Mouse (Mus musculus) embryonic fibroblast, embryonic 13.5 days (primary cell): ENCODE data around the gene Dnajc1. TPM values are rescaled to one million over a fixed set of nuclear protein-coding genes. Genes with fewer than 3 reads are reported as not detected.

Experiments used
- H3K27ac ChIP-seq: 2 replicates; pipeline ENCODE4 v1.5.1; 2012; ENCODE audit warnings: low read length, control low read depth, inconsistent platforms; ENCODE audit not compliant: insufficient read depth
- H3K4me1 ChIP-seq: 2 replicates; pipeline ENCODE4 v1.6.1; 2011; ENCODE audit warnings: low read length; ENCODE audit not compliant: control insufficient read depth, insufficient read depth
- H3K4me3 ChIP-seq: 2 replicates; pipeline ENCODE4 v1.5.1; 2011; ENCODE audit warnings: mild to moderate bottlenecking, control low read depth, low read length; ENCODE audit not compliant: insufficient read depth
- CTCF ChIP-seq: IDR thresholded peaks from 2 replicates; pipeline ENCODE4 v1.5.1; 2011; ENCODE audit warnings: mild to moderate bottlenecking, control low read depth, low read length, moderate library complexity, borderline replicate concordance; ENCODE audit not compliant: insufficient read depth
- POLR2A ChIP-seq: IDR thresholded peaks from 2 replicates; pipeline ENCODE4 v1.6.1; 2011; ENCODE audit warnings: low read depth, mild to moderate bottlenecking, control low read depth, low read length, moderate library complexity
- polyA plus RNA-seq: library from polyadenylated mRNA; stranded (reverse); fragments of >200 nt; gene quantifications from 2 replicates; pipeline ENCODE4 v1.2.4, GENCODE M21; 2011; ENCODE audit warnings: low read depth; ENCODE audit not compliant: missing spikeins, insufficient read length

Gene Dnajc1
- polyA plus RNA-seq, 1 experiment = 44.4 TPM

- TF ChIP-seq CTCF = no peak
- TF ChIP-seq POLR2A = no peak
- Histone ChIP-seq H3K27ac (no peak overlapping the region), H3K4me1 (no peaks in the 10 kb centered on the region), H3K4me3 (no peak overlapping the region)
Measured at GRCm38 (mm10) chr2:18310261-18311104, 82.1 kb downstream of the Dnajc1 start.

GRCm38 (mm10) chr2:18307440-18308305, 85.0 kb downstream of the Dnajc1 start:
- H3K4me1 ChIP-seq = no peaks in the 10 kb centered on the region
- H3K4me3 ChIP-seq = no peak overlapping the region
- no peak overlapping the region for H3K27ac ChIP-seq
- TF ChIP-seq CTCF (no peak), POLR2A (no peak)

- Histone ChIP-seq H3K4me3 (no peak overlapping the region), H3K4me1 (no peaks in the 10 kb centered on the region), H3K27ac (no peak overlapping the region)
- TF ChIP-seq POLR2A (no peak), CTCF (no peak)
Measured at GRCm38 (mm10) chr2:18300949-18301348, 91.7 kb downstream of the Dnajc1 start.

- TF ChIP-seq CTCF (no peak), POLR2A (no peak)
- H3K4me1 ChIP-seq = no peaks in the 10 kb centered on the region
- H3K4me3 ChIP-seq = no peak overlapping the region
- H3K27ac ChIP-seq = no peak overlapping the region
Measured at GRCm38 (mm10) chr2:18285175-18285574, 107.5 kb downstream of the Dnajc1 start.

GRCm38 (mm10) chr2:18265736-18266135, 126.9 kb downstream of the Dnajc1 start:
- TF ChIP-seq CTCF = no peak
- no peak for TF ChIP-seq POLR2A

GRCm38 (mm10) chr2:18264579-18264978, 128.1 kb downstream of the Dnajc1 start:
- Histone ChIP-seq H3K27ac (no peak overlapping the region), H3K4me3 (no peak overlapping the region), H3K4me1 (no peaks in the 10 kb centered on the region)
- TF ChIP-seq CTCF (no peak), POLR2A (no peak)

More at GRCm38 (mm10) chr2:18265736-18266135, 126.9 kb downstream of the Dnajc1 start:
- no peak overlapping the region for H3K27ac ChIP-seq
- H3K4me1 ChIP-seq = no peaks in the 10 kb centered on the region
- no peak overlapping the region for H3K4me3 ChIP-seq

GRCm38 (mm10) chr2:18262298-18262697, 130.3 kb downstream of the Dnajc1 start:
- no peak overlapping the region for H3K27ac ChIP-seq
- H3K4me1 ChIP-seq = no peaks in the 10 kb centered on the region
- no peak overlapping the region for H3K4me3 ChIP-seq
- no peak for TF ChIP-seq POLR2A
- no peak for TF ChIP-seq CTCF

GRCm38 (mm10) chr2:18249224-18249623, 143.4 kb downstream of the Dnajc1 start:
- H3K4me1 ChIP-seq = no peaks in the 10 kb centered on the region
- no peak overlapping the region for H3K27ac ChIP-seq
- no peak overlapping the region for H3K4me3 ChIP-seq
- no peak for TF ChIP-seq CTCF
- no peak for TF ChIP-seq POLR2A

- no peak overlapping the region for H3K4me3 ChIP-seq
- no peaks in the 10 kb centered on the region for H3K4me1 ChIP-seq
- H3K27ac ChIP-seq = no peak overlapping the region
- TF ChIP-seq POLR2A = no peak
- TF ChIP-seq CTCF = no peak
Measured at GRCm38 (mm10) chr2:18235524-18235923, 157.1 kb downstream of the Dnajc1 start.

- no peak overlapping the region for H3K4me3 ChIP-seq
- no peaks in the 10 kb centered on the region for H3K4me1 ChIP-seq
- H3K27ac ChIP-seq = no peak overlapping the region
- no peak for TF ChIP-seq POLR2A
- no peak for TF ChIP-seq CTCF
Measured at GRCm38 (mm10) chr2:18232883-18233567, 159.6 kb downstream of the Dnajc1 start.

GRCm38 (mm10) chr2:18231143-18231542, 161.5 kb downstream of the Dnajc1 start:
- Histone ChIP-seq H3K4me1 (no peaks in the 10 kb centered on the region), H3K4me3 (no peak overlapping the region), H3K27ac (no peak overlapping the region)
- no peak for TF ChIP-seq POLR2A
